Mouse (Mus musculus) mammary gland, adult 2 months (tissue): ENCODE data around the gene Tbccd1. TPM values are rescaled to one million over a fixed set of nuclear protein-coding genes. Genes with fewer than 3 reads are reported as not detected.

Experiments used
- polyA plus RNA-seq: library from polyadenylated mRNA; depleted of rRNA; stranded (reverse); fragments of >200 nt; gene quantifications from 2 replicates; pipeline ENCODE4 v1.2.3, GENCODE M21; 2012; ENCODE audit warnings: low replicate concordance; rRNA removed

The Tbccd1 gene
- polyA plus RNA-seq, result 8.6 and 17.7 TPM in 2 replicates

DNA sequence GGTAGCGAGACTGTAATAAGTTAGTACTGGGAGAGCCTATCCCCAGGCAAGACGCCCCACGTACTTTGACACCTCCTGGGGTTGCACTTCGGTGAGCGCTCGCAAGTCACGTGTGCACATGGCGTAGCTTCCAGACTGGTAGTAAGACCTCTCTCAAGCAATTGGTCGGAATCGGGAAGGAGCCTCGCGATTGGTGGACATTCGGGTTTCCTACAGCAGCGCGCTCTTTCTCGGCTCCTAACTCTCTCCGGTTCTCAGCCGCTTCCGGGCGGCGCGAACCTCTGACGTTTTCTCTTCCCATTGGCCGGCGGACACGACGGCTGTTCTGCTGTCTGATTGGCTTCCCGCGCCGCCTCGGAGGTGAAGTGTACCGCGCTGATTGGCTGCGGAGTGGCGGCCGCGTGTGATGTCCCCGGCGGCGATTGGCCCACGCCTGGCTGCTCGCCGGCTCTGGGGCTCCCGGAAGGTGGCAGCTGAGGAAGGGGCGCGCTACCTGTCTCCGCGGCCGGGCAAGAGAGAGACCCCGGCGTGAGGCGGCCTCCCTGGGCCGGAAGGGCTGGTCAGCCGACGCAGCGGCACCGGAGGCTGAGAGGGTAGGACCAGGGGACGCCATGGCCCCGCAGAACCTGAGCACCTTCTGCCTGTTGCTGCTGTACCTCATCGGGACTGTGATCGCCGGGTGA, at the start of gene Tbccd1, which contains the start of gene Dnajb11:
TSS of gene Tbccd1 (minus strand) at position 239 of the 683 bp plus-strand sequence.
TSS of gene Dnajb11 (plus strand) at position 415 of the 683 bp plus-strand sequence.

GRCm38 (mm10) chr16:22890683-22891510, 33.4 kb upstream of the Tbccd1 start, which contains the start of gene Ahsg:
Gene Ahsg, plus strand, starts transcription at chr16:22891277.

DNA sequence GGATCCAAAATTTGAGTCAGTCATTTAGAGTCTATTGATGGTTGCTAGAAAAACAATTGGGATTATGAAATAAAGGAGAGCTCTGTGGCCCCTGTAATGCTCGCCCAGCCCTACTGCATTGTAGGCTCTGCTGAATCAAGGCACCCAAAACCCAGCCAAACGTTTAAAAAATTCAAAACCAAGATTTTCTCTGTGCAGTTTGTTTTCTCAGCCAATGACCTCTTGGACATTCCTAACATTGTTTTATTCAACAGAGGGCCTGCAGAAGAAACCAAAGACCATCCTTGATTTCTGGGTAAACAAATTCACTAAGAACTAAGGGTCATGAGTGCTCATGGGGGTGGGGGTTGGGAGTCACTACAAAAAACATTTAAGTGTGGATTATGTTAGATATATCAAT, 46.0 kb downstream of the Tbccd1 start, which contains the start of gene Crygs:
TSS of gene Crygs (minus strand) at position 101 of the 400 bp plus-strand sequence.

Other genes with a start within 250 kb of the Tbccd1 start
- 0.11 and 0.13 TPM in 2 replicates for gene Dgkg, start 200.4 kb downstream of the Tbccd1 start, polyA plus RNA-seq
- not detected in 2 replicates for gene Crygs, start 46.1 kb downstream of the Tbccd1 start, polyA plus RNA-seq
- 10.1 and 18.6 TPM in 2 replicates for gene Dnajb11, start 176 bp upstream of the Tbccd1 start, polyA plus RNA-seq
- 0.27 and 41.7 TPM in 2 replicates for gene Ahsg, start 33.6 kb upstream of the Tbccd1 start, polyA plus RNA-seq
- 0.33 and 1.5 TPM in 2 replicates for gene Fetub, start 60.7 kb upstream of the Tbccd1 start, polyA plus RNA-seq
- 0.96 TPM in 1 of 2 replicates, not detected in the other for gene Hrg, start 93.4 kb upstream of the Tbccd1 start, polyA plus RNA-seq
- 0.39 and 2.0 TPM in 2 replicates for gene Kng2, start 171.8 kb upstream of the Tbccd1 start, polyA plus RNA-seq
- 1.0 TPM in 1 of 2 replicates, not detected in the other for gene Kng1, start 200.2 kb upstream of the Tbccd1 start, polyA plus RNA-seq
- gene Eif4a2, start 249.8 kb upstream of the Tbccd1 start, polyA plus RNA-seq, result 52.6 and 165 TPM in 2 replicates